Mouse (Mus musculus) cerebellum, adult 11-12 months (tissue): ENCODE data around the gene Kcng4.

ENCODE experiments used
- DNase-seq: peaks from one replicate; pipeline ENCODE4 v3.0.0; 2022

Gene Kcng4

GRCm38 (mm10) chr8:119639798-119640197 lies 4.3 kb upstream of the Kcng4 start:
- no peak for DNase-seq

- DNase-seq = peak; percentile 24
Measured at GRCm38 (mm10) chr8:119638261-119638660, 2.8 kb upstream of the Kcng4 start.

- DNase-seq = no peak
Measured at GRCm38 (mm10) chr8:119637381-119637780, 1.9 kb upstream of the Kcng4 start.

- DNase-seq = no peak
Measured at GRCm38 (mm10) chr8:119636766-119637165, 1.3 kb upstream of the Kcng4 start.

GRCm38 (mm10) chr8:119635958-119636357 lies 478 bp upstream of the Kcng4 start:
- no peak for DNase-seq

GRCm38 (mm10) chr8:119634616-119635336 lies 704 bp downstream of the Kcng4 start:
- DNase-seq = no peak

GRCm38 (mm10) chr8:119632909-119633308 lies 2.6 kb downstream of the Kcng4 start:
- no peak for DNase-seq

GRCm38 (mm10) chr8:119632246-119632645 lies 3.2 kb downstream of the Kcng4 start:
- no peak for DNase-seq

GRCm38 (mm10) chr8:119630841-119631240 lies 4.6 kb downstream of the Kcng4 start:
- DNase-seq = no peak

GRCm38 (mm10) chr8:119627613-119628359 lies 7.7 kb downstream of the Kcng4 start:
- no peak for DNase-seq

GRCm38 (mm10) chr8:119627199-119627598 lies 8.3 kb downstream of the Kcng4 start:
- DNase-seq = no peak

GRCm38 (mm10) chr8:119625788-119626187 lies 9.7 kb downstream of the Kcng4 start:
- no peak for DNase-seq

GRCm38 (mm10) chr8:119624916-119625315 lies 10.6 kb downstream of the Kcng4 start:
- DNase-seq = no peak

- DNase-seq = no peak
Measured at GRCm38 (mm10) chr8:119623744-119624143, 11.7 kb downstream of the Kcng4 start.

GRCm38 (mm10) chr8:119623061-119623460 lies 12.4 kb downstream of the Kcng4 start:
- no peak for DNase-seq

- DNase-seq = no peak
Measured at GRCm38 (mm10) chr8:119622555-119622954, 12.9 kb downstream of the Kcng4 start.

- no peak for DNase-seq
Measured at GRCm38 (mm10) chr8:119620848-119621465, 14.5 kb downstream of the Kcng4 start.

GRCm38 (mm10) chr8:119620116-119620840 lies 15.2 kb downstream of the Kcng4 start:
- no peak for DNase-seq

GRCm38 (mm10) chr8:119618887-119619286 lies 16.6 kb downstream of the Kcng4 start:
- DNase-seq = no peak

- DNase-seq = no peak
Measured at GRCm38 (mm10) chr8:119617586-119617985, 17.9 kb downstream of the Kcng4 start.

GRCm38 (mm10) chr8:119616811-119617210 lies 18.7 kb downstream of the Kcng4 start:
- no peak for DNase-seq

GRCm38 (mm10) chr8:119616358-119616757 lies 19.1 kb downstream of the Kcng4 start:
- no peak for DNase-seq

- no peak for DNase-seq
Measured at GRCm38 (mm10) chr8:119615096-119615495, 20.4 kb downstream of the Kcng4 start.
